Mouse (Mus musculus): ENCODE results near the gene Suclg2. TPM values are rescaled to one million over a fixed set of nuclear protein-coding genes. Genes with fewer than 3 reads are reported as not detected.

Suclg2 gene
- polyA plus RNA-seq, 2 experiments = 21.1 to 33.8 TPM

DNA sequence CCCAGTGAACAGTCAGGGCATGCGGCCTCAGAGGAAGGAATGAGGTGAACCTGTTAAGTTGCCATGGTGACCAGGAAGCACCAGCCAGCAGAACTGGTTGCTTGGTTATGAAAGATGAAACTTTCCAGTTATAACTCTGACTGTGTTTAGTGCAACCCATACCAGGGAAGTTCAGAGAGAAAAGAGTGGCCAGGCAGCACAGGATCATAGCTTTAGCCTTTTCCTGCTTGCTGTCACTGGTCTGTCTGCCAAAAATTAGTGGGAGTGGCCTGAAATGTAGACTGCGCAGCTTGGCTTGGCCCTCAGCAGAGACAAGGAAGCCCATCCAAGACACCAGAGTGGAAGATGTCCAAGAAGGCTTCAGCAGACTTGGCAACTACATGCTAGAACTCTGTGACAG, 96.8 kb downstream of the Suclg2 start:
- H3K27me3 ChIP-seq (ENCODE audit: control insufficient read depth, insufficient read depth, low read length) = no peaks in the 10 kb centered on the region
- no peak overlapping the region for H3K4me2 ChIP-seq (ENCODE audit: low read depth)
- H3K27ac ChIP-seq = no peak overlapping the region
- no peak for DNase-seq (ENCODE audit: low read depth in 3 of 3, low spot score in 3 of 3)
- WGBS (ENCODE audit: insufficient replicate concordance) = 86% methylated on average over 2 of the region's 2 CpGs
- TF ChIP-seq EP300 (IDR thresholded peaks at IDR 0.05; ENCODE audit: low read depth) = no peak
- no peak for TF ChIP-seq CTCF (IDR thresholded peaks at IDR 0.05; ENCODE audit: low read depth)
- H3K9me3 ChIP-seq (ENCODE audit: control insufficient read depth, low read length) = no peaks in the 10 kb centered on the region
- H3K36me3 ChIP-seq (replicated peaks; ENCODE audit: control insufficient read depth, insufficient read depth, low read depth) = no peaks in the 10 kb centered on the region
- no peak overlapping the region for H3K9ac ChIP-seq (replicated peaks)
- H3K4me1 ChIP-seq (replicated peaks; ENCODE audit: control insufficient read depth in 2 of 2, insufficient read depth in 2 of 2, low read length in 1 of 2) = no peaks in the 10 kb centered on the region
- no peak overlapping the region for H3K4me3 ChIP-seq (ENCODE audit: insufficient read depth in 1 of 2, low read depth in 2 of 2, low read length in 2 of 2)
- ATAC-seq (ENCODE audit: insufficient read depth) = no peak

DNA sequence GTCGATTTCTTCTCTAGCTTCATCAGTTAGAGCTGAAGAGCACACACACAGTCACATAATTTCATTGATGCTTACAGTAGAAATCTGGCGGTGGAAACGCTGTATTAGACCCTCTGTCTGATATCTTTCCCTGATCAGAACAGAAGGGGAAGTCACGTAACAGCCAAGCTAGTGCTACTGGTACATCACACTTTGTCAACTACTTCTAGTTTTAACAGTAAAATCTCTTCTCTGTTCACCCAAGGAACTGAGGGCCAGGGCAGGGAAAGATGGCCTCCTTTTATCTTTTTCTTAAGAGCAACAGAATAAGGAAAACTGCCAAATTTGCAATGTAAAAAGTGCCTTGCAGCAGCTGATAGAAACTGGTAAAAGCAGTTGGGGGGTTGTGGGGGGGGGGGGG, 97.8 kb downstream of the Suclg2 start:
- Histone ChIP-seq H3K9ac (replicated peaks) (no peak overlapping the region), H3K27ac (no peak overlapping the region), H3K9me3 (ENCODE audit: control insufficient read depth, low read length) (no peaks in the 10 kb centered on the region), H3K27me3 (ENCODE audit: control insufficient read depth, insufficient read depth, low read length) (no peaks in the 10 kb centered on the region), H3K4me1 (replicated peaks; ENCODE audit: control insufficient read depth in 2 of 2, insufficient read depth in 2 of 2, low read length in 1 of 2) (no peaks in the 10 kb centered on the region), H3K36me3 (replicated peaks; ENCODE audit: control insufficient read depth, insufficient read depth, low read depth) (no peaks in the 10 kb centered on the region), H3K4me2 (ENCODE audit: low read depth) (no peak overlapping the region), H3K4me3 (ENCODE audit: insufficient read depth in 1 of 2, low read depth in 2 of 2, low read length in 2 of 2) (no peak overlapping the region)
- DNase-seq (ENCODE audit: low read depth in 3 of 3, low spot score in 3 of 3) (no peak), ATAC-seq (ENCODE audit: insufficient read depth) (no peak)
- TF ChIP-seq EP300 (IDR thresholded peaks at IDR 0.05; ENCODE audit: low read depth) (no peak), CTCF (IDR thresholded peaks at IDR 0.05; ENCODE audit: low read depth) (no peak)
- WGBS (ENCODE audit: insufficient replicate concordance) = 36% methylated on average over 4 of the region's 4 CpGs

DNA sequence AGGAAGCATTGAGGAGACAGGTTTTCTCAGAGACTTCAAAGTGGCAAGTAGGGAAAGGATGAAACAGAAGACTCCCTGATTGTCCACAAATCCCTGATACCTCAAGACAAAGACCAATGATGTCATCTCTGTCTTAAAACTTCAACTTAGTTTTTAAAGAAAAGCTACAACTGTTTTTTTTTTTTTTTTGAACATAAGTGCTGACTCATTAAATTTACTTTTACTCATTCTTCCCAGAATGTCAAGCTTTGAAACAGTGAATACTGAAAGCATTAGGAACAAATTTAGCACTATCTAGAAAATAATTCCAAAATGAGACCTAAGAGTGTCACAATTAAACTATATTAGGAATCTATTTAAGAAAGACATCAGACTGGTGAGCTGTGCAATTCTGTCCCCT, 98.8 kb downstream of the Suclg2 start:
- no peaks in the 10 kb centered on the region for H3K9me3 ChIP-seq (ENCODE audit: control insufficient read depth, low read length)
- DNase-seq (ENCODE audit: low read depth in 3 of 3, low spot score in 3 of 3) = no peak
- TF ChIP-seq CTCF (IDR thresholded peaks at IDR 0.05; ENCODE audit: low read depth) (no peak), EP300 (IDR thresholded peaks at IDR 0.05; ENCODE audit: low read depth) (no peak)
- H3K27me3 ChIP-seq (ENCODE audit: control insufficient read depth, insufficient read depth, low read length) = no peaks in the 10 kb centered on the region
- no peak for ATAC-seq (ENCODE audit: insufficient read depth)
- H3K27ac ChIP-seq = no peak overlapping the region
- no peak overlapping the region for H3K4me2 ChIP-seq (ENCODE audit: low read depth)
- H3K36me3 ChIP-seq (replicated peaks; ENCODE audit: control insufficient read depth, insufficient read depth, low read depth) = no peaks in the 10 kb centered on the region
- H3K4me1 ChIP-seq (replicated peaks; ENCODE audit: control insufficient read depth in 2 of 2, insufficient read depth in 2 of 2, low read length in 1 of 2) = no peaks in the 10 kb centered on the region
- no peak overlapping the region for H3K9ac ChIP-seq (replicated peaks)
- H3K4me3 ChIP-seq (ENCODE audit: insufficient read depth in 1 of 2, low read depth in 2 of 2, low read length in 2 of 2) = no peak overlapping the region

DNA sequence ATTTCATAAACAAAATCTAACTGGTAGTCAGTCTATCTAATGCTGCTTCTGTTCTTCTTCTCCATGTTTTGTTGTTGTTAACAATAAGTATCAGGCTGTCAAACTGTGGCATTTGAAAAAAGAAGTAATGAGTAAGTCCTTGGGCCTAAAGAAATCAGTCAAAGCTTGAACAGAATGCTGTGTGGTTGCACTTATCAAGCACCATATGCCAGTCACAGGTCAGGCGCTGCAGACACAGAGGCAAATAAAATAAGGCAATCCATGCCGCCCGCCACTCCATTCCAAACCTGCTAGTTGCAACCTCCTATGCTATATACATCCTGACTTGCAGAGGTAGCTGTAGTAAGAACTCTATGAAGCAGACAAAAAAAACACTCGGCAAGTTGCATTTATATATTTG, 100.2 kb downstream of the Suclg2 start:
- WGBS (ENCODE audit: insufficient replicate concordance) = 59% methylated on average over 4 of the region's 4 CpGs
- DNase-seq (ENCODE audit: low read depth in 3 of 3, low spot score in 3 of 3) (no peak), ATAC-seq (ENCODE audit: insufficient read depth) (no peak)
- TF ChIP-seq CTCF (IDR thresholded peaks at IDR 0.05; ENCODE audit: low read depth) (no peak), EP300 (IDR thresholded peaks at IDR 0.05; ENCODE audit: low read depth) (no peak)
- no peaks in the 10 kb centered on the region for H3K27me3 ChIP-seq (ENCODE audit: control insufficient read depth, insufficient read depth, low read length)
- no peak overlapping the region for H3K9ac ChIP-seq (replicated peaks)
- H3K36me3 ChIP-seq (replicated peaks; ENCODE audit: control insufficient read depth, insufficient read depth, low read depth) = no peaks in the 10 kb centered on the region
- no peak overlapping the region for H3K4me3 ChIP-seq (ENCODE audit: insufficient read depth in 1 of 2, low read depth in 2 of 2, low read length in 2 of 2)
- no peaks in the 10 kb centered on the region for H3K9me3 ChIP-seq (ENCODE audit: control insufficient read depth, low read length)
- H3K4me2 ChIP-seq (ENCODE audit: low read depth) = no peak overlapping the region
- H3K4me1 ChIP-seq (replicated peaks; ENCODE audit: control insufficient read depth in 2 of 2, insufficient read depth in 2 of 2, low read length in 1 of 2) = no peaks in the 10 kb centered on the region
- no peak overlapping the region for H3K27ac ChIP-seq

DNA sequence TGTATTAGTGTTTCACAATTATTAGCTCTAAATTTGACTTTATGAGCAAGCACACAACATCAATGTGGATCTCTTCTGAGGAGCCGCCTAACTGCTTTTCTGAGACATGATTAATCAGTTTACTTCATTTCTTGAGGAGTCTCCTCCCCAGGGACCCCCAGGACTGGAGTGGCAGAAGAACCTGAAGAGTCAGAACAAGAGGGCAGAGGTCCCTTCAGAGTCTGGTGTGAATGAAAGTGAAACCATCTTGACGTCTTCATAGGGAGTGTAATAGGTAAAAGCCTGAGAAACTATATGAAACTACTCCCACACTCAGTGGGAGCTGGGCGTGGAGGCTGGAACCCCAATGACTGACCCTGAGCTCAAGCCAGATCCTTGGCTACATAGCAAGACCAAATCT, 105.4 kb downstream of the Suclg2 start:
- ATAC-seq (ENCODE audit: insufficient read depth) = no peak
- no peaks in the 10 kb centered on the region for H3K36me3 ChIP-seq (replicated peaks; ENCODE audit: control insufficient read depth, insufficient read depth, low read depth)
- H3K9me3 ChIP-seq (ENCODE audit: control insufficient read depth, low read length) = no peaks in the 10 kb centered on the region
- H3K4me1 ChIP-seq (replicated peaks; ENCODE audit: control insufficient read depth in 2 of 2, insufficient read depth in 2 of 2, low read length in 1 of 2) = peaks cover 0 to 7% of the 10 kb centered on the region in 2 experiments; a peak in 1 of 4 replicates
- H3K27ac ChIP-seq = no peak overlapping the region
- 64% methylated on average over 3 of the region's 3 CpGs for WGBS (ENCODE audit: insufficient replicate concordance)
- H3K4me2 ChIP-seq (ENCODE audit: low read depth) = no peak overlapping the region
- no peak for TF ChIP-seq CTCF (IDR thresholded peaks at IDR 0.05; ENCODE audit: low read depth)
- no peak for TF ChIP-seq EP300 (IDR thresholded peaks at IDR 0.05; ENCODE audit: low read depth)
- no peaks in the 10 kb centered on the region for H3K27me3 ChIP-seq (ENCODE audit: control insufficient read depth, insufficient read depth, low read length)
- no peak for DNase-seq (ENCODE audit: low read depth in 3 of 3, low spot score in 3 of 3)
- no peak overlapping the region for H3K4me3 ChIP-seq (ENCODE audit: insufficient read depth in 1 of 2, low read depth in 2 of 2, low read length in 2 of 2)
- H3K9ac ChIP-seq (replicated peaks) = no peak overlapping the region

Measured in liver, embryonic 14.5 days (tissue).